Mouse (Mus musculus) liver, embryonic 14.5 days (tissue): ENCODE measurements around the gene Syt5.

ENCODE experiments used
- CTCF ChIP-seq: IDR thresholded peaks from 2 replicates; pipeline ENCODE4 v1.5.1; 2016; ENCODE audit warnings: antibody characterized with exemption, low read depth, control low read depth
- EP300 ChIP-seq: IDR thresholded peaks from 2 replicates; pipeline ENCODE4 v1.6.1; 2016; ENCODE audit warnings: antibody characterized with exemption, low read depth

DNA sequence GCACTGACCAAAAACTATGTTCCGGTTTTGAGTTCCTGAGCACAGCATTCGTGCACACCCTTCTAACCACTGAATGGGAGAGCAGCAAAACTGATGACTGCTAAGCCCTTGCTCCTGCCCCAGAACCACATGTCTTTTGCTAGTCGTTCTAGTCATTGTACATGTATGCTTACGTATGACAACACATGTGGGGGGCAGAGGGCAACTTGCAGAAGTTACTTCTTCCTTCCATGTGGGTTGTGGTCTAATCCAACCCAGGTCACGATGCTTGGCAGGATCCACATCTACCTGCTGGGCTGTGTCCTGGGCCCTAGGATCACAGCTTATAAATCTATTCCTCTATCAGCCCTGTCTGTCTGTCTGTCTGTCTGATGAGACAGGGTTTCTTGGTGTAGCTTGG is 43.5 kb downstream of the Syt5 start:
- no peak for TF ChIP-seq EP300
- TF ChIP-seq CTCF, result no peak
